Mouse (Mus musculus) cerebellum, adult (tissue): ENCODE results near the gene Sort1.

Experiments
- ATAC-seq: cut with Nextera tagmentation; 2 replicates; pipeline ENCODE4 v1.9.2; 2017; ENCODE audit warnings: mild to moderate bottlenecking, moderate library complexity, mixed read lengths; ENCODE audit not compliant: insufficient number of reproducible peaks, low FRiP score, low TSS enrichment

Gene Sort1

GRCm38 (mm10) chr3:108294398-108294797 lies 10.5 kb downstream of the Sort1 start:
- ATAC-seq: no peak

GRCm38 (mm10) chr3:108295379-108296219 lies 11.7 kb downstream of the Sort1 start:
- ATAC-seq: 0 out of 2 replicates have a peak, but pooled peaks have one; percentile 27

- ATAC-seq: no peak
Measured at GRCm38 (mm10) chr3:108296220-108297049, 12.6 kb downstream of the Sort1 start.

- no peak for ATAC-seq
Measured at GRCm38 (mm10) chr3:108297050-108297419, 13.2 kb downstream of the Sort1 start.

GRCm38 (mm10) chr3:108297603-108298553 lies 14.0 kb downstream of the Sort1 start:
- ATAC-seq: no peak

GRCm38 (mm10) chr3:108300455-108301030 lies 16.7 kb downstream of the Sort1 start:
- ATAC-seq: no peak

- no peak for ATAC-seq
Measured at GRCm38 (mm10) chr3:108303683-108304082, 19.8 kb downstream of the Sort1 start.

GRCm38 (mm10) chr3:108304747-108305146 lies 20.9 kb downstream of the Sort1 start:
- ATAC-seq: no peak

GRCm38 (mm10) chr3:108306387-108306786 lies 22.5 kb downstream of the Sort1 start:
- no peak for ATAC-seq

GRCm38 (mm10) chr3:108307485-108307884 lies 23.6 kb downstream of the Sort1 start:
- no peak for ATAC-seq

- ATAC-seq: no peak
Measured at GRCm38 (mm10) chr3:108310921-108311341, 27.0 kb downstream of the Sort1 start.

GRCm38 (mm10) chr3:108311688-108312087 lies 27.8 kb downstream of the Sort1 start:
- no peak for ATAC-seq

- ATAC-seq: no peak
Measured at GRCm38 (mm10) chr3:108312414-108312813, 28.5 kb downstream of the Sort1 start.

- no peak for ATAC-seq
Measured at GRCm38 (mm10) chr3:108313138-108313537, 29.3 kb downstream of the Sort1 start.

GRCm38 (mm10) chr3:108314038-108314675 lies 30.3 kb downstream of the Sort1 start:
- ATAC-seq: no peak

- ATAC-seq: no peak
Measured at GRCm38 (mm10) chr3:108318517-108318916, 34.6 kb downstream of the Sort1 start.

GRCm38 (mm10) chr3:108321671-108322070 lies 37.8 kb downstream of the Sort1 start:
- ATAC-seq: no peak

- ATAC-seq: no peak
Measured at GRCm38 (mm10) chr3:108322136-108322535, 38.3 kb downstream of the Sort1 start.

- ATAC-seq: no peak
Measured at GRCm38 (mm10) chr3:108322962-108323361, 39.1 kb downstream of the Sort1 start.
